Mouse (Mus musculus): Measurements from ENCODE around the gene Nup54. TPM values are rescaled to one million over a fixed set of nuclear protein-coding genes. Genes with fewer than 3 reads are reported as not detected.

The Nup54 gene
- polyA plus RNA-seq, 1 experiment from 2014 or later: 39.6 TPM

DNA sequence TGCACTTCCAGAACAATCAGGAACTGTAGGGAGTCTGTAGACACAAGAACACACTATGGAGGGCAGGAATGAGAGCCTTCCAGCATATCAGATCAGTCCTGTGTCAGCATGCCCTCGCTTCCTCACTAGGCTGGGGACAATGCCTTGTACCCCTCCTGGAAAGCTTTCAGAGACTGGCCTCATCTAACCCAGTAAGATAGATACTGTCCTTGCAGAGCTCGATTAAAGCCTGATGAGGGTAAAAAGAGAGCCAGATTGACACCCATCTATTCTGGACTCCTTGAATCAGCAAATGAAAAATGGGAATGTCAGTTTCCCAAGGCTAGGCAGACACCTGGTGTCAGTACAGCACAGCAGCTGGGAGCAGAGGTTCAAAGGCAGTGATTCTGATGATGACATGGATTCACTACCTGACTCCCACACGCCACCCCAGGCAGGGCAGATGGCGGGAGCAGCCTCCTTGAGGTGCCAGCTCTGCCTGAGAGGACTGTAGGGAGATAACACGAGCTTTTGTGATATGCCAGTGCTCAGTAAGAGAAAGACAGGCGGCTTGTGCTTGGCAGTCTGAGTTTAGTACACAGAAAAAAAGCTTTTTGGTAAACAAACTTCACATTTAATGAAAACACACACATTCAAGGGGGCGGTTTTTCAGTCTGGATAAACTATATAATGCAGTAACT is 23.4 kb downstream of the Nup54 start:
- 53% methylated on average over 7 of the region's 7 CpGs for WGBS (ENCODE audit: insufficient replicate concordance)
- H3K4me1 ChIP-seq (replicated peaks): no peaks in the 10 kb centered on the region
- H3K4me2 ChIP-seq: no peak overlapping the region
- no peak overlapping the region for H3K4me3 ChIP-seq (replicated peaks)
- H3K27ac ChIP-seq: no peak overlapping the region
- ATAC-seq (ENCODE audit: low read depth): no peak
- no peaks in the 10 kb centered on the region for H3K9me3 ChIP-seq (replicated peaks)
- no peak for DNase-seq
- H3K27me3 ChIP-seq: no peaks in the 10 kb centered on the region
- H3K9ac ChIP-seq: no peak overlapping the region
- peaks cover 26% of the 10 kb centered on the region for H3K36me3 ChIP-seq

DNA sequence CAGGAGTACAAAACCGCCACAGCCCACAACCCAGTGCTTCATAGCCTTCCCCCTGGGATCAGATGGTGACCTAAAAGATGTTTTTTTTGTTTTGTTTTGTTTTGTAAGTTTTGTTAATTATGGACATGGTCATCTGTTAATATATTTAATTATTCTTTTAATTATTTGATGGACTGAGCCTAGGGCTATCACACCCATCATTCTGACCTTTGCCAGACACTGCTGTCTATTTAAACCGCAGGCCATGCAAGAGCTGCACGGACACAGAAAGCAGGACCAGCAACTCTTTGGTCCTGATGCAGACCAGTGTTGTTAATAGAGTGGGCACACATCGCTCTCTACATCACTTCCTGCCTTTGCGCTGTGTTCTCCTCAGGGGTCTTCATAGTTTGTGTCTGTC is 24.5 kb downstream of the Nup54 start:
- ATAC-seq (ENCODE audit: low read depth) (no peak), DNase-seq (no peak)
- Histone ChIP-seq H3K36me3 (peaks cover 15% of the 10 kb centered on the region), H3K9ac (no peak overlapping the region), H3K4me1 (replicated peaks) (no peaks in the 10 kb centered on the region), H3K9me3 (replicated peaks) (no peaks in the 10 kb centered on the region), H3K27me3 (no peaks in the 10 kb centered on the region), H3K4me3 (replicated peaks) (no peak overlapping the region), H3K4me2 (no peak overlapping the region), H3K27ac (no peak overlapping the region)
- 83% methylated on average over 5 of the region's 5 CpGs for WGBS (ENCODE audit: insufficient replicate concordance)

DNA sequence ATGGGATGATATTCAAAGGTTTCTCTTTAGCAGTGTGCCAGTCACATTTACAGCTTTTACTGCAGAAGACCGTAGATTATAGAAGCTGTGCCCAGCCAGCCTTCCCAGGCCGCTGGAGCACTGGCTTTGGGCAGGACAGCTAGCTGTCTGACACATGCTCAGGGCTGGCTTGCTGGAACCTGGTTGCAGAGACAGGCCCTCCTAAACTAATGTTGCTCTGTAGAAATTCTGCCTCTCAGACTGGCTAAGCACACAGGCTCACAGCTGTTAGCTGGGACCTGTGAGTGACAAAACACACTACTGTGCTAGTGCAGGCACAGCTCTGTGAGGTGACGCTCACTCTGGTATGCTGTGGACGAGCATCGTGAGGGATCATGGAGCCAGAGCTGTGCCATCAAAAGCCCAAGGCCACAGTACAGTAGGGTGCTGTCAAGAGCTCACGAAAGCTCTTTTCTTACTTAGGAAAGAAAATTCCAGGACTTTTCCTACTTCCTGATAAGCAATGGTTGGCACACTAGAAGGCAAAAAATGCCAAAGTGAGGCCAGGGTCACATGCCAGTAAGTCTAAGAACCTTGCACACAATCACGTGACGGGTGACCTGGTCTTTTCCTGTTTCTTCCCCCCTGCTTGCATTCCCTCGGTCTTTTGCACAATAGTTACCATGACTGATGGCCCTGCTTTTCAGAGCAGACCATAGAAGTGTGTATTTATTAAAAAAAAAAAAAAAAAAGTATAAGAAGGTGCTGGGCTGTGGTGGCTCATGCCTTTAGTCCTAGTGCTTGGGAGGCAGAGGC is 25.5 kb downstream of the Nup54 start:
- Histone ChIP-seq H3K9me3 (replicated peaks) (no peaks in the 10 kb centered on the region), H3K27ac (no peak overlapping the region), H3K36me3 (peaks cover 8% of the 10 kb centered on the region), H3K4me1 (replicated peaks) (no peaks in the 10 kb centered on the region), H3K4me2 (no peak overlapping the region), H3K9ac (no peak overlapping the region), H3K4me3 (replicated peaks) (no peak overlapping the region), H3K27me3 (no peaks in the 10 kb centered on the region)
- 71% methylated on average over 9 of the region's 9 CpGs for WGBS (ENCODE audit: insufficient replicate concordance)
- ATAC-seq (ENCODE audit: low read depth): no peak
- no peak for DNase-seq

DNA sequence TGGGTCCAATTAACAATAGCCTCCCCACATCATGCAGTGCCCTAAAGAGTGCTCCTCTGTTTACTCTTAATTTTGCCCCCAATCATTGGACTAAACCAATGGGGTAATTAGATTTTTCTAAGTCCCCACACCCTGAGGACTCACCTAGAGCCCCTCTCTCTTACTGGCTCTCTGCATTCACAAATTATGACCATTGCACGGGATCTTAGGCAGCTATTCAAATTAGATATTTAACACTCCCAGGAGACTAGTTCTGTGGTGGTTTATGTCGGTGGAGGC is 30.7 kb downstream of the Nup54 start:
- no peak overlapping the region for H3K4me3 ChIP-seq (replicated peaks)
- H3K9ac ChIP-seq: no peak overlapping the region
- no peak overlapping the region for H3K4me2 ChIP-seq
- no peak for DNase-seq
- no peak overlapping the region for H3K27ac ChIP-seq
- no peaks in the 10 kb centered on the region for H3K4me1 ChIP-seq (replicated peaks)
- H3K27me3 ChIP-seq: no peaks in the 10 kb centered on the region
- ATAC-seq (ENCODE audit: low read depth): no peak
- no peaks in the 10 kb centered on the region for H3K9me3 ChIP-seq (replicated peaks)
- 55% methylated on average over 2 of the region's 2 CpGs for WGBS (ENCODE audit: insufficient replicate concordance)
- no peaks in the 10 kb centered on the region for H3K36me3 ChIP-seq

DNA sequence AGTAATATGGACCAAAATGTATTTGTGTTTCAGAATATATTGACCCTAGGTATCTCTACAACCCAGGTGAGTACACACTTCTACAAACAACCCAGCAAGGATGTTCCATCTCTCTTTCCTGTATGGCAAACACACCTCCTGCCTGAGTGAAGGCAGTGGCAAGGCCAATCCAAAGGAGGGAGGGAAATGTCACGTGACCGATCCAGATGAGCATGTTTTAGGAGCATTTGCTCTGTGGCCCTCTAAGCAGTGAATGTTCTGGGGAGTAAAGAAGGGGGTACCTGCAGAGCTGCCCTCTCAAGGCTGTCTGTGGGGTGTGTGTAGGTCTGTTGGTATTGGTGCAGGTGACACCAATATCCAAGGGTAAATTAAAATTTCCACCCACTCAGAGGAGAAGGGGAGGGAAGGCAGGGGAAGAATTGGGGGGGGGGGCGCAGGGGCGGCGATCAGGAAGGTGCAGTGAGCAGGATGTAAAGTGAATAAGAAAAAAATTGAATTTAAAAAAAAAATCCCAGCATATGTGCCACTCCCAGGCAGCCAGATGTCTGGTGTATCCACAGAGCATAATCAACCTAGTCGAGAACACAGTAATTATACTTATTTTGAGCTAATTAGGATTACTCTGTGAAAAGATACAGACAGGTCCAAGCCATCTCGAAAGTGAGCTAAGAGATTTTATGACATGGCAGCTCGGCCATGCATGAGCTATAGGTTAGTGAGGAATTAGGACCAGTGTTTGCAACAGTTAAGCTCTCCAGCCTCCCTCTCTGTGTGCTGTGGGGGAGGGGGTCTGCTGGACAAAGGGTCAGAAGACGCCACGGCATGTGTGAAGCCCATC is 31.2 kb downstream of the Nup54 start:
- H3K4me2 ChIP-seq: no peak overlapping the region
- DNase-seq: no peak
- no peaks in the 10 kb centered on the region for H3K36me3 ChIP-seq
- no peaks in the 10 kb centered on the region for H3K27me3 ChIP-seq
- H3K27ac ChIP-seq: no peak overlapping the region
- no peaks in the 10 kb centered on the region for H3K9me3 ChIP-seq (replicated peaks)
- WGBS (ENCODE audit: insufficient replicate concordance): 65% methylated on average over 10 of the region's 10 CpGs
- no peak for ATAC-seq (ENCODE audit: low read depth)
- no peak overlapping the region for H3K9ac ChIP-seq
- H3K4me3 ChIP-seq (replicated peaks): no peak overlapping the region
- H3K4me1 ChIP-seq (replicated peaks): peaks cover under 1% of the 10 kb centered on the region; the same call in 1 of the 2 replicates

DNA sequence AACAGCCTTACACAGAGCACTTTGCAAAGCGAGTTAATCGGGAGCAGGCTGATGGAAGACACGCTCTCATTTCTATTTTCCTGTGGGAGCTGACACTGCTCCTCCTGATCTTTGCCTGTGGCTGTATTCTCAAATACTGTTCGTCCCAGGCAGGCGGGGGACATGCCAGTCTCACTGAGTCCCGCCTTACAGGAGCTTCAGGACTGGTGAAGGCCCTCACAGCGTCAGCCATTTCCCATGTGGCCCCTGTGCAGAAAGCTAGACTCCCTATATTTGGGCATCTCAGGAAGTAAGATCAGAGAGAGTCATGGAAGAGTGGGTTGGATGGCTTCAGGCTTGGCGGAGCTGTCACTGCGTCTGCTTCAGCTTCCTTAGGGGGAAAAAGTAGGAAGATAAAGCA is 32.2 kb downstream of the Nup54 start:
- Histone ChIP-seq H3K4me2 (no peak overlapping the region), H3K27ac (no peak overlapping the region), H3K36me3 (no peaks in the 10 kb centered on the region), H3K4me1 (replicated peaks) (peaks cover 10% of the 10 kb centered on the region), H3K9me3 (replicated peaks) (no peaks in the 10 kb centered on the region), H3K4me3 (replicated peaks) (no peak overlapping the region), H3K27me3 (no peaks in the 10 kb centered on the region), H3K9ac (no peak overlapping the region)
- no peak for ATAC-seq (ENCODE audit: low read depth)
- WGBS (ENCODE audit: insufficient replicate concordance): 64% methylated on average over 9 of the region's 9 CpGs
- DNase-seq: no peak

DNA sequence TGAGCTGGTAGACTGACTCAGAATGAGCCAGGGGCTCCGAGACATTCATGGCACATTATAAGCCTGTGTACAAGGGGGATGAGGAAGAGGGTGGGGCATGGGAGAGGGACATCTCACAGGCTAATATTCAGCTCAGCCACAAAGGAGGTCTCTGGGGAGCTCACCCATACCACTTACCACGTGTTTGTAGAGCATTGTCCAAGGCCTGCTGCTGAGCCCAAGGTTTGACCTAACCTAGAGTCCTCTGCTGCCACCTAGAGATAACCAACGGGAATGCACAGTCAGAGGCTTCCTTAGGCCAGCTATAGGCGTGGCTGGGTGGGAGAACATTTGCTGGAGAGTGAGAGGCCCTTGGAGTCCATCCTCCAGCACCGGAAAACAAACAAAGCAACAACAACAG is 36.9 kb downstream of the Nup54 start:
- Histone ChIP-seq H3K36me3 (no peaks in the 10 kb centered on the region), H3K4me1 (replicated peaks) (peaks cover 50% of the 10 kb centered on the region), H3K9ac (no peak overlapping the region), H3K27me3 (peaks cover 8% of the 10 kb centered on the region), H3K4me2 (no peak overlapping the region), H3K9me3 (replicated peaks) (no peaks in the 10 kb centered on the region), H3K4me3 (replicated peaks) (no peak overlapping the region), H3K27ac (peak overlapping the region; percentile 45; the same call in 1 of the 2 replicates)
- 18% methylated on average over 5 of the region's 5 CpGs for WGBS (ENCODE audit: insufficient replicate concordance)
- DNase-seq (peak; percentile 70), ATAC-seq (ENCODE audit: low read depth) (peak; percentile 59)

DNA sequence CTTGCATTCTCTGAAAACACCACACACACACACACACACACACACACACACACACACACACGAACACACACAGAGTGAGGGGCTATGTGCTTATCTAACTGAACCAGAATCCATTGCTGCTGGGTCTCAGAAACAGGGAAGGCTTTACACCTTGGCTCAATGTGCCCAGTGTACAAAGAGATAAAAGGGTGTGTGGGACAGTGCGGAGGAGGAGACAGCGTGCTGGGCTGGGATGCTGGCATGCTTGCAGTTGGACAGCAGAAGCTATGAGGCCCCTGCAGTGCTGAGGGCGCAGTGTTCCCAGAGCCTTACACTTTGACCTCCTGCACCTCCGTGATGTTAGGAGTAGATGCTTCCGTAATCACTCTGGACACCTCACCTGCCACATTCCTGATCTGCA is 38.5 kb downstream of the Nup54 start:
- H3K27me3 ChIP-seq: peaks cover 25% of the 10 kb centered on the region
- ATAC-seq (ENCODE audit: low read depth): peak; percentile 92
- H3K4me2 ChIP-seq: peak overlapping the region; percentile 37
- peaks cover 61% of the 10 kb centered on the region for H3K4me1 ChIP-seq (replicated peaks)
- no peak overlapping the region for H3K9ac ChIP-seq
- H3K9me3 ChIP-seq (replicated peaks): no peaks in the 10 kb centered on the region
- H3K4me3 ChIP-seq (replicated peaks): no peak overlapping the region
- peak; percentile 70 for DNase-seq
- H3K36me3 ChIP-seq: no peaks in the 10 kb centered on the region
- WGBS (ENCODE audit: insufficient replicate concordance): 33% methylated on average over 6 of the region's 6 CpGs
- peak overlapping the region; percentile 85 for H3K27ac ChIP-seq

DNA sequence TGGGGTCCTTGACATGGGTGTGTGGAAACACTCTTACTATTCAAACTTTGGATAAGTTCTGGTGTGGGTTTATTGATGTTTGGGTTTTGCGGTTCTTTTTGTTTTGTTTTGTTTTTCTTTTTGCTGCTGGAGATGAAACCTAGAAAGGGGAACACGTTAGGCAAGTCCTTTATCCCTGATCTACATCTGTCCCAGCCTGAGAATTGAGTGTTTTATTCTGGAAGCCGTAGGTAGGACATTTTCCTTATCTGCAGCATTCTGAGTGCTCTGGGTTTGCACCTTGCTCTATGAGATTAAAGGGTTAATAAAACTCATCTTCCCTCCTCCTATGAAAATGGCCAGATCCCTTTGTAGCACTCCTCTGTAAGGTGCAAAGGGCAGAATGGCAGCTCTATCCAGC is 39.3 kb downstream of the Nup54 start:
- Histone ChIP-seq H3K9me3 (replicated peaks) (no peaks in the 10 kb centered on the region), H3K36me3 (no peaks in the 10 kb centered on the region), H3K4me3 (replicated peaks) (no peak overlapping the region), H3K27ac (peak overlapping the region; percentile 85), H3K4me1 (replicated peaks) (peaks cover 61% of the 10 kb centered on the region), H3K9ac (no peak overlapping the region), H3K4me2 (peak overlapping the region; percentile 37), H3K27me3 (peaks cover 32% of the 10 kb centered on the region)
- no peak for DNase-seq
- ATAC-seq (ENCODE audit: low read depth): no peak; the same call in 1 of the 2 replicates
- 31% methylated on average over 3 of the region's 3 CpGs for WGBS (ENCODE audit: insufficient replicate concordance)

DNA sequence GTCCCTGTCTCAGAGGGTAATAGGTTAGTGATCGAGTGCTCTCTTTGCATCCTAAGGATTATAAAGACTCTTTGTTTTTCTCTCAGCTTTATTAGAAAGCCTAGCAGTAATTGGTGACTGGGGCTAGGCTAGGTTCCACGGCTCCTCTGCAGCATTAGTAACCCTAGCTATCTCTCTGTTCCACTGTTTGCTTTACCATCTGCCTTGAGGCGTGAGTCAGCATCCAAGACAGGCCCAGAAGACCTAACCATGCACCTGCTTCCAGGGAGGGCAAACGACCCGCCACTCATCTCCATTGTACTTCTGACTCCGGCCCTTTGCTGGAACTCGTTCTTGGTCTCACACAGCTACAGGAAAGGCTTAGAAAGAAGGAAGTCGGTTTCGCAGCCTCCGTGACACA is 41.2 kb downstream of the Nup54 start:
- no peak overlapping the region for H3K9ac ChIP-seq
- no peaks in the 10 kb centered on the region for H3K36me3 ChIP-seq
- peaks cover 61% of the 10 kb centered on the region for H3K4me1 ChIP-seq (replicated peaks)
- H3K4me3 ChIP-seq (replicated peaks): no peak overlapping the region
- DNase-seq (peak; percentile 35), ATAC-seq (ENCODE audit: low read depth) (peak; percentile 56; the same call in 1 of the 2 replicates)
- H3K27ac ChIP-seq: no peak overlapping the region
- peaks cover 51% of the 10 kb centered on the region for H3K27me3 ChIP-seq
- WGBS (ENCODE audit: insufficient replicate concordance): 27% methylated on average over 10 of the region's 10 CpGs
- no peaks in the 10 kb centered on the region for H3K9me3 ChIP-seq (replicated peaks)
- H3K4me2 ChIP-seq: peak overlapping the region; percentile 35

DNA sequence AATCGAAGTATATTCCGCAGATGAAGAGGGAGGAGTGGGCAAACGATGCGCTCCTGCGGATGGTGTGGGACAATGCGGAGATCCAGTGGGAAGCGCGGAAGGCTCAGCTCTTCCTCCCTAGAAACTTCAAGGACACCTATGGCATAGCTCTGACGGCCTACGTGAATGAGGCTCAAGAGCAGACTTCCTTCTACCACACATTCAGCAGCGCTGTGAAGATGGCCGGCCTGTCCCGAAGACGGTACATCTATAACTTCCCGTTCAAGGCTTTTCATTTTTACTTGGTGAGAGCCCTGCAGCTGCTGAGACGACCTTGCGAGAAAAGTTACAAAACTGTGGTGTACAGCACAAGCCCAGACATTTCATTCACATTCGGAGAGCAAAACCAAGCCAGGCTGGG is 42.5 kb downstream of the Nup54 start:
- ATAC-seq (ENCODE audit: low read depth) (no peak), DNase-seq (no peak)
- 34% methylated on average over 18 of the region's 18 CpGs for WGBS (ENCODE audit: insufficient replicate concordance)
- no peaks in the 10 kb centered on the region for H3K36me3 ChIP-seq
- peaks cover 61% of the 10 kb centered on the region for H3K27me3 ChIP-seq
- H3K9me3 ChIP-seq (replicated peaks): no peaks in the 10 kb centered on the region
- H3K9ac ChIP-seq: peak overlapping the region; percentile 20; the same call in 1 of the 2 replicates
- peak overlapping the region; percentile 35 for H3K4me3 ChIP-seq (replicated peaks)
- no peak overlapping the region for H3K27ac ChIP-seq
- H3K4me1 ChIP-seq (replicated peaks): peaks cover 49% of the 10 kb centered on the region
- H3K4me2 ChIP-seq: peak overlapping the region; percentile 59

Data from liver, embryonic 13.5 days (tissue).